Mouse (Mus musculus) cerebellum, adult 9-10 months (tissue): ENCODE measurements at regions not wholly inside any gene's neighbourhood (a gene's known extent, or its start where the extent isn't known, plus 50 kb on each side); places are given as distances from the start of the nearest gene placed in this dataset.
A peak's percentile ranks its signal among the peaks of the same experiment; 100 is the strongest.

ENCODE experiments used
- DNase-seq: peaks from one replicate; pipeline ENCODE4 v3.0.0; 2022

DNA sequence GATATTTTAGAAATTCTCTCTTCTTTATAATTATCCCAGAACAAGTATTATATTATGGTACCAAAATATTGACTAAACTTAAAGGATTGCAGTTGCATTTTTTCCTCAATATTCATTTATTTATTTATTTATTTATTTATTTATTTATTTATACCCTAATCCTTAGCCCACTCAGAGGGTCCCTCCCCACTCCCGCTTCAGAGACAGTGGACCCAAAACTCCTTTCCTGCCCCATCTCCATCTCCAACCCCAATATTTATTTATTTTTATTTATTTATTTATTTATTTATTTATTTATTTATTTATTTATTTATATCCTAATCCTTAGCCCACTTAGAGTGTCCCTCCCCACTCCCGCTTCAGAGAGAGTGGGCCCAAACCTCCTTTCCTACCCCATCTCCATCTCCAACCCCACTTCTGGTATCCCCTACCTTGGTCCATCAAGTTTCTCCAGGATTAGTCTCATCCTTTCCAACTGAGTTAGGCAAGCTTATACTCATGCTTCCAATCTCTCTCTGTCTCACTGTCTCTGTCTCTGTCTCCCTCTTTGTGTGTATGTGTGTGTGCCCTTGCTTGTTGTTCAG is 1340.8 kb downstream of the Cntnap5b start:
- DNase-seq = no peak

DNA sequence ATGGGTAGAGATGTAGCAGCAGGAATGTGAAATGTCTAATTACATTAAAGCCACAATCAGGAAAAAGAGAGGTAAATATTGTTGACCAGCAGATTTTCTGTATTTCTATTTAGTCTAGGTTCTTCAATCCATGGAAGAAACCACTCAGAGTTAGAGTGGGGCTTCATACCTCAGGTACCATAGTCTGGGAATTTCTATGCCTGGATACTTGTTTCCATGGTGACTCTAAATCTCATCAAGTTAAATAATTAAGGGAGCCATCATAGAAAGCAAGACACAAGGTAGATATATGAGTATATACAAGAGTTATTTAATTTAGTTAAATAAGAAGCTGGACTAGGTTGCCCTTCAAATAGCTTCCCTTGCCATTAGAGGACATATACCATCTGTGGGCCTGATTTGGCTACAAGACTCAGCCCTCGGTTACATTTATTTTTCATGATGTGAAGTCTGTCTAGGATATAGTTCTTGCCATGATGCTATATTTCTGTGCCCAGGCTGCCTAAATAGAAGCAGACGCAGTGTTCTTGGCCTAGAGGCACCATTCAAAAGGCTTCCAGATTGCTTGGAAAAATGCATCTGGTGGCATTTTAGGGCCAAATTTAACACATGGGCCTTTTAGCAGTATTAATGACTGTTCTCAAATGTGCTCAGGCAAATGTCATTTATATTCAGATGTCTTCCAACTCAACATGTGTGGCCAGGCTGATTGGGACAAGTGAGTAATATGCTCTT is 1349.7 kb downstream of the Cntnap5b start:
- DNase-seq = peak; percentile 58

DNA sequence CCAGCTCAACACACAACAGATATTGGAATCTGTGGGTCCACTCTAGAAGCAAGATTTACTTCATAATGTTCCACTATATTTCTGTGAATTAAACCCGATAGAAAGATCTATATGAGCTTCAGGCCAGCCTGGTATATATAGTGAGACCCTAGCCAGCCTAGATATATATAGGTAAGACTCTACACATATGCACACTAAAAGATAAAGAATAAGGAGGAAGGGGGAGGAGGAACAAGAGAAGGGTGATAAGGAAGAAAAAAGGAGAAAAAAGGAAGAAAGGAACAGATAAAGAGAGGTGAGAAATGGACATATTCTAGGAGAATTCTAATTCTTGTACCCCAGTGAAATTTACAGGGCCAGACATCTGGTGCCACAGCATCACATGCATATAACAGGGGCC is 1354.7 kb downstream of the Cntnap5b start:
- no peak for DNase-seq

DNA sequence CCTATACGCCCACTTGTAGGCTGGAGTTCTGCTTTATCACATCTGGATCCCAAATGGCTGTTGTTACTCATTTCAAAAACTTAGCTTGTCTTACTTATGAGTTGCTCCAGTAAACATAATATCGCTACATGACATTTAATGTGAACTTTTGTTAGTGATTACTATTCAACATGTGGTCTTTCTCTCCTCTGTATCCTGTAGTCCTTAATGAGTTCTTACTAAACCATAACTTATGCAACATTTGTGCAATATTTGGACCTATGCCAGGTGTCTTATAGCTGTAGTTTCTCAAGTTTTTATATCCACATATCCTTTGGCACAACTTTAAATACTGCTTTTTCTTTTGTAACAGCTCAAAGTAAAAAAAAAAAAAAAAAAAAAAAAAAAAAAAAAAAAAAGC is 1394.1 kb downstream of the Cntnap5b start:
- DNase-seq = no peak
